Mouse (Mus musculus) C2C12 (cell line): ENCODE data around the gene Baz2b.

Experiments
- CTCF ChIP-seq: IDR thresholded peaks from one replicate; pipeline ENCODE4 v1.5.1; 2011; ENCODE audit not compliant: control insufficient read depth, insufficient read depth, insufficient read length
- USF1 ChIP-seq: IDR thresholded peaks from one replicate; pipeline ENCODE4 v1.6.1; 2011; ENCODE audit warnings: low read depth, mild to moderate bottlenecking, control low read depth, moderate library complexity

DNA sequence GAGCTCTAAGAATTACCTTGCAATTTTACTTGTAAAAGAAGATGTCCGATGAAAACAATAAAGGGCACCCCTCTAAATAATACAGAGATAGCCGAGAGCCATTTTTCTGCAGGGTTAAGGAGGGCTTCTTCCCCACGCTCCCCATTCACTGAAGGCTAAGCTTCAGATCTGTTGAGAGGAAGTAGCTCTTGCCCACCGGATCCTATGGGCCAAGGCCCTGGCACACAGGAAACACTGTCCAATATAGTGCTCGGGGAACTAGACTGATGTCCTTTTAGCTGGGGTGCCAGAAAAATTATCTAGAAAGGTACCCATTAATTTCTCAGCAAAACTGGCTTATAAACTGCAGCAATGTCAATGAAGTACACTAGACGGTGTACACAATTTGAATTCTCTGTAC is 233.9 kb downstream of the Baz2b start:
- TF ChIP-seq CTCF = no peak
- no peak for TF ChIP-seq USF1
